Mouse (Mus musculus) MN1 (cell line): Measurements from ENCODE around the gene Large1.

ENCODE experiments used
- DNase-seq: peaks from one replicate; pipeline ENCODE4 v3.0.0-alpha.2; 2016; ENCODE audit warnings: low spot score

The Large1 gene

DNA sequence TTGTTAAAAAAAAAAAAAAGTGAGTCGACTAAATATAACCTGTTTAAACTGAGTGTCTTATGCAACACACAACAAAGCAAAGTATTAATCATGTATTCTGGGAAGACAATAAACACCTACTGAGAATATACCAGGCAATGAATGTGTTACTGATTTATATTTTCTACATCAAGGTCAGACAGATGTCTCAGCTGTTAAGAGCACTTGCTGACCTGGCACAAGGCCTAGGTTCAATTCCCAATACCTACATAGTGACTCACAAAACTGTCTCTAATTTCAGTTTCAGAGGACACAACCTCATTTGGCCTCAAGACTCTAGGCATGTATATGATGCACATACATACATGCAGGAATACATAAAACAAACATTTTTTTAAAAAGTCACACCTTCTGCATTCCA, 575.5 kb downstream of the Large1 start:
- no peak for DNase-seq

DNA sequence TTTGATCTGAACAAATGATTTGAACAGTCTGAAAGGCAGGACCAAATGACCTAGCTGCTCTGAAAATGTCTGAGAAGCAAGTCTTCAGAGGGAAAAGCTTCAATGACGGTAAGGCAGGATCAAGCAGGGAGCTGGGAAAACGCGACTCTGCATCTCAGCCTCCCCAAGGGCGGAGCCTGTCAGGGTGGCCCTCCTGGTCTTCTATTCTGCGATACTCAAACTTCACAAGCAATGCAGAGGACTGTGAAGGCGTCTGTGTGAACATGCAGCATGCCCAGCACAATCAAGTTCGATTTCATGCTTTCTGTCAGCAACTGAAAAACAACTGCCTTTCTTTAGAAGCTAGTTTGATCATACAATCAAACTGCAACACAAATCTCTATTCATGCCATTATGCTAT, 586.6 kb downstream of the Large1 start:
- no peak for DNase-seq

DNA sequence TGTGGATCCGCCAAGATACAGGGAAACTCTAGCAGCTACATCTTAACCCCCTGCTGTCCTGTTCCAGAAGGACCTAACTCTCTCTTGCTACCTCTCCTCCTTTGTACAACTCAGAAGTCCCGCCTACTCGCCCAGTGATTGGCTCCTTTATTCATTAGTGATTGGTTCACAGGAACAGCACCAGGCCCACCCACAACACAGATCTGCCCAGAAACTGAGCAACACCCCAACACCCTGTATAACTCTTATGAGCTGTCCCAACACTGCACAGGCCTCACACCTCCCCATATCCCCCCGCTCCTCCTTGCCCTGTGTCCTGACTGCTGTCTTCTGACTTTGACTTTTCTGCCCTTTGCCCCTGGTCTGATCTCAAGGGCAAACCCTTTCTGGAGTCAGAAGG, 587.6 kb downstream of the Large1 start:
- no peak for DNase-seq
